Mouse (Mus musculus): Measurements from ENCODE around the gene Ddx60. TPM values are rescaled to one million over a fixed set of nuclear protein-coding genes. Genes with fewer than 3 reads are reported as not detected.
"Not testable (repeated sequence)": the region's sequence is repeated elsewhere in the genome, so short reads cannot be mapped to it uniquely, and the experiment has no call there.

The Ddx60 gene
- under 1 TPM; 0.49 to 0.73 TPM for total RNA-seq (2021)
- long read RNA-seq, experiment 1 = 0 reads
- long read RNA-seq, experiment 2 = 0 reads

DNA sequence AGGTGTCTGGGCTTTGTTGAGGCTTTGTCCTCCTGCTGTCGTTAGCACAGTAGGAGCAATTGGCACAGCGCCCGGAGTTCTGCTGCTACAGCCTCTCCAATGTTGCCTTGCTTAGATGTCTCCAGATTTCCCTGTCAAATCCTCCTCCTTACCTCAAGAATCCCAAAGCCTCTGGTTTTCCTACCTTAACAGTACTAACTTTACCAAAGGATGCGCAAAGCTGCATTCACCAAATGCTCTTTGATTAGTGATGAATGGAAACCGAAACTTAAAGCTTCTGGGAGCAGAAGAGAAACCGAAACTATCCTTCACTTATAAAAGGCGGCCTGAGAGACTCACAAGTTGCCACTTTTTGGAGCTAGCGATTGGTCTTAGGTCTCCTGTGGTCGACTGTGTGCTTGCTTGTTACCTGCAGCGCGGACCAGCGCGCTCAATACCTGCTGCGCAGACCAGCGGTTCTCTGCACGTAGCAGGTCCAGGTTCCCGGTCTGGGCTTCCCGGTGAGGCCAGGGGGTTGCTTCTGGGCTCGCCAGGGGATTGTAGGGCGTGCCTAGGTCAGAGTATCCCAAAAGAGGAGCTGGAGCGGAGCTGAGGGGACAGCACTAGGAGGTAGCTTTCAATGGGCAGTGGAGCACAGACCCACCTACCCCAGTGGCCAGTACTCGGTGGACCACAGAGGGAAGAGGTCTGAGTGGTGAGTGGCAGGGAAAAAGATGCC is at the start of gene Ddx60:
Gene Ddx60, plus strand, starts transcription at position 311 of the 718 bp plus-strand sequence.
- DNase-seq (ENCODE audit: low spot score in 2 of 2) = peak; percentile 65 to 71

DNA sequence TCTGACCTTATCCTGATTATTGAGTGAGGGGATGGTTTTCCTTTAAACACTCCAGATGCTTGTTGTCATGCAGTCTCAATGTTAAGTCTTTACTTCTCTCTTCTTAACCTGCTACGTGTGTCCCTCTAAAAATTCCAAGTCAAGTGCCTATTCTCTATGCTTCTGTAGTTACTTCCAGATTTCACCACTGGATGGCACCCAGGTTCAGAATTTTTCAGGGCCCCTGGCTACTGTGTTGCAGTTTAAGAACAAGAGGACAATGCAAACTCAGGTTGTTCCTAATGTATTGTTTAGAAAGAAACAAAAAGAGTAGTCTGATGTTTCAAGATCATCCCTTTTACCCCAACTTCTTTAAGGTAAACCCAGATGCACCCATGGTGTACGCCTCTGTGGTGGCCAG is 33.8 kb upstream of the Ddx60 start:
- DNase-seq (ENCODE audit: low spot score in 2 of 2) = peak; percentile 58 to 70

DNA sequence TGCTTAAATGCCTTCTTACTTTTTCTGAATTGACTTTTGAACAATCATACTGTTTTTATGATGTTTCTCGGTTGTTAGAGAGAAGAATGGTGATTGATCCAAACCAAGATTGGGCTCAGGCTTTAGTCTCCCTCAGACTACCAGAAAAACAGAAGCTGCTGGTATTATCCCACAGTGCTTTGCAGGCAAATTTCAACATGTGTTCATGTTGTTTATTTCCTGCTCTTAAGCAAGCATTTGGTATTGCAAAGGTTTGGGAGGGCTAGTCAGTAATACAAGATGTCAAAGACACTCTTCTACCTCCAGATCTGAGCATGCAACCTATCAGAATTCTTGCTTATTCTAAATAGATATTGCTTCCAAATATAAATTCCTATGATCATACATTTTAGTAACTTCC is 31.1 kb upstream of the Ddx60 start:
- DNase-seq (ENCODE audit: low spot score in 2 of 2) = no peak

DNA sequence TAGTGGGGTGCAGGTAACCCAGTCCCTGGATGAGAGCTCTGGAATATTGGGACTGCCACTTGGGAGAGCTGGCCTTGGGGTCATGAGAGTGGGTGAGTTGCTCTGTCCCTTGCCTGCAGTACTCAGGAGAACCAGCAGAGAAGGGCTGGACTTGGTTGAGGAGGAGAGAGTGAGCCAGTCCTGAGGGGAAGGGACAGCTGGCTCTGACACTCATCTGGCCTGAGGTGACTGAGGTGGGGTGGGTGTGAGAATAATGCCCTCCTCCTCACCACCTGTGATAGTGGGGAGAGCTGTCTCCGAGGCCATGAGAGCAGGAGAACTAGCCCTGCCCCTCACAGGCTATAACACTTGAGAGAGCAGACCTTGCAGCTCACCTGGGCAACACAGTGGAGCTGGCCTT is 30.5 kb upstream of the Ddx60 start:
- DNase-seq (ENCODE audit: low spot score in 2 of 2) = no peak

DNA sequence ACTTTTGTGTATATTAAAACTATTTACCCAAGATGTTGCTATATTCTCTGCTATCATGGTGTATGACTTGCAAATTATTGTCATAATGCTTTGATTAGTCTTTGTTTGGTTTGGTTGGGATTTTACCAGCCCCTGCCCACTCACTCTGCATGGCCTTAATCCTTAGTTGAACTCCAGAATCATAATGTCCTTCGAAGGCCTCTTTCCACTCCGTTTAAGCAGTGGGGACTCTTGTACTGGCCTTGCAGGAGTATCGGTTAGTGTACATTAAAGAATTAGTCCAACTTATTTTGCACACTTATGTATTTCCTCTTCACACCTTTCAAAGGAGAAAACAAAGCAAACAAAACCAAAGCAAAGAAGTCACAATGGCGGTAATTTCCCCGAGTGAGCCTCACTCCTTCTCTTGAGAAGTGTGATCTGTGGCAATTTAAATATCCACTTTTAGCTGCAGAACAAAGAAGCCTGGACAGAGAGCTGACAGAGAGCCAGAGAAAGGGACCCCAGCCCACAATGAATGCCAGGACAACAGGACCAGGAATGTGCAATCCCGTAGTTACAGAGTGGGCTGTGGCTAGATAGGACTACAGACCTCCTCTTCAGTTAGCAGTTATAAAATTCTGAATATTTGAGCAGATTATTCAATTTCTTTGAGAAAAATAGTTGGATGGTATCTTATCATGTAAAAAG is 26.7 kb upstream of the Ddx60 start:
- DNase-seq (ENCODE audit: low spot score in 2 of 2) = no peak

DNA sequence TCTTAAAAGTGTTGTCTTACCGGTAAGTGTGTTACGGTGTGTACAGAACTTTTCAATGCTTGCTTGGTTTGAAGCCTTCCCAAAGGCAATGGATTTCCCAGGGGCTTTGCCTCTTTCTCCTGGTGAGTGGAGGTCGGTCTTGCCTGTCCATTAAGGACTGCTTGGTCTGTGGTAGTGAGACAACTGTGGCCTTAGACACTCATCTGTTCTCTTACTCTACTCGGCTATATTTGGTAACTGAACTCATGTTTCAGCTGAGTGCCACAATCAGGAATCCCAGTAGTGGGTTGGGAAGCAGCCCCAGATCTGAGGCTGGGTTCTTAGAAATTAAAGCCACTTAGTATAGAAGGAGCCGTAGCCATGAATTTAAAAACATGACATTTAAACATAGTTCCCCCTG is 25.4 kb upstream of the Ddx60 start, which contains the start of gene Palld:
Gene Palld, minus strand, starts transcription at position 170 of the 400 bp plus-strand sequence.
- DNase-seq (ENCODE audit: low spot score in 2 of 2) = no peak

DNA sequence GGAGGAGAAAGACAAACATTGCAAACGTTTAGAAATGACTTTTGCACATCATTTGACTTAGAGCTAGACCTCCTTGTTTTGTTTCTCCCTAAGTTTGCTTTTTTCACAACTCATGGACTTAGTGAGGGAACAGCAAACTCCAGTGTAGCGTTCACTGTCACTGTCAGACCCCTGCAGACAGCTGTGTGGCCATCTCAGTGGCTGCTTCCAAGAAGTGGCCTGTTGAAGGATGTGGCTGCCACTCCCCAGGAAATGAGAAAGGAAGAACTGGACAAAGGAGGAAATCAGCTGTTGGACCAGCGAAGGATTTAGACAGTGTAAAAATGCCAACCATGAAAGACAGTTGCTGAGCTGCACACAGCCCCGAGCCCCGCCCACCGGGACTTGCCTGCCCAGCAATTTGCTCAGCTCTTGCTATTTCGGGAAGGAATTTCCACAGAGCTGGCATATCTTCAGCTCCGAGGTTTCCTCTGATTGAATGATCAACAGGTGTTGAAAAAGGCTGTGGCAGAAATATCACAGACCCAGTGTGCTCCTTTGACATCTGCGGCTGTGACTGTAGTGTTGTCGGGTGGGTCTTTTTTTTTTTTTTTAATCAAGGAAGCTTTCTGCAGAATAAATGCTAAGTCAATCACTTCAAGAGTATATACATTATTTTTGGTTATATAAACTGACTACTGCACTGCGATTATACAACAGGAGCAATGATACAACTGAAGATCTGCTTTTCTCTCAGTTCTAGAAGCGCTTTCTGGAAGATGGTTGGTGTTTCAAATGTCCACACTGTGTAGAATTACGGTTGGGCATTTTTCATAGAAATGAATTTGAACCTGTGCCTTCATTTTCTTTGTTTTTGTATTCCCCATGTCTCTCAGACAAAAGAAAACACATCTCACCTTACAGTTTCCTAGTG is 19.3 kb upstream of the Ddx60 start:
- peak in 1 of 2 experiments; percentile 6 for DNase-seq (ENCODE audit: low spot score in 2 of 2)

DNA sequence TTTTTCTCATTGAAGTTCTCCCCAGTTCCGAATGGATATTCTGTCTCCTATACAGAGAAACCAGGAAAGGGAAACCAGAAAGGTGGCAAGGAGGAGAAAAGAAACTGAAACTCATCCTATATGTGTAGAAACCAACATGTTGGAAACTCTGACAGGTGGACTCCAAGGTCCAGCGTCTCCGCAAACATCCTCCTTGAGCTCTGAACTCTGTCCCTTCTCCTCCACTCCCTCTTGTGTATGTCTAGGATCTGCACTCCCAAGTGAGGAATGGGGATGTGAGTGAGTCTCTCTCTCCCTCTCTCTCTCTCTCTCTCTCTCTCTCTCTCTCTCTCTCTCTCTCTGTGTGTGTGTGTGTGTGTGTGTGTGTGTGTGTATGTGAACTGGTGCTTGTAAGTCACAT is 18.6 kb upstream of the Ddx60 start:
- no peak for DNase-seq (ENCODE audit: low spot score in 2 of 2)

DNA sequence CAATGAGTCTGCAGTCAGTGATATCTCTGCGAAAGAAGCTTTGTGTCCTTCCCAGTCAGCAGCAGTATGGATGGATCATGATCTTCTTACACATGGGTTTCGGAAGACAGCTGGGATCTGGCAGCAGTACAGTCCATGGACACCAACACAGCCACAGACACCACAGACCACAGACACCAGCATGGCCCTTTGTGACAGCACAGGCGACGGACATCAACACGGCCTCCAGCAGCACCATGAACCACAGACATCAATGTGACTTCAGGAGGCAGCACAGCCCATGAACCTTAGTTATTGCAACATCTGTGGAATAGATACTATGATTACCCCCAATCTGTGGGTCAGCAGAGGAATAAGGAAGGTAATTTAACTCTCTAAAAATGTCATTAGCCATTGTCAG is 15.1 kb upstream of the Ddx60 start:
- no peak for DNase-seq (ENCODE audit: low spot score in 2 of 2)

DNA sequence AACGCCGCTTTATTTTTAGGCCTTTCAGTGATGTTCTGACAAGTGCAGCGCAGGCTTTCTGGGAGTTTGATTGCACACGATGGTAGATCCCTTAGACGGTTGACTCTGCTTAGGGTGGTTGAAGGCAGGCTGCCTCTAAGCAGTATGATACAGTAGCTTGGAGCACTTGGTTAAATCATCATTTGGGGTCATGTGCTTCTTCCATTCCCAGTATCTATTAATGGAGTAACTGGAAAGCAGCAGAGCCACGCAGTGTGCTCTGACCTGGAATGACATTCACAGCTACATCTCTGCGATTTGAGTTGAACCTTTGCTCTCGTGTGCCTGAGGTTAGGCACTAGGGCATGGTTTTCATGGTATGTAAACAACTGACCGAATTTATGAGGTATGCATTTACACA is 13.9 kb upstream of the Ddx60 start:
- DNase-seq (ENCODE audit: low spot score in 2 of 2) = no peak

DNA sequence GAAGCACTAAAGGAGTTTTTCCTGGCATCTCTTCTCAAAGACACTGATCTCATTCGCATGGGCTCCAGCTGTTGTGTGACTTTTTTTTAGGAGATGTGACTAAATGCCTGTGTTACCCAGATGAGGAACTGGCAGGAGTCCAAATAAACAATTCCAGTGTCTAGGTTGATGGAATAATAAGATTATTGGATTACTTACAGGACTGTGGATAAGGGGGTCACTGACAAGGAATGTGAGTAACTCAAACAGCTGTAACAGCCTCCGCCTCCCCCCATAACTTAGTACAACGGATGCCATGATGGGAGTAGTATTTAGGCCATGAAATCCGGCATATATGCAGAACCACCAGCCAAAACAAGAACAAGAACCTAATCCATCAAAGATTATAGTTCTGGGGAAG is 10.6 kb upstream of the Ddx60 start:
- DNase-seq (ENCODE audit: low spot score in 2 of 2) = no peak

DNA sequence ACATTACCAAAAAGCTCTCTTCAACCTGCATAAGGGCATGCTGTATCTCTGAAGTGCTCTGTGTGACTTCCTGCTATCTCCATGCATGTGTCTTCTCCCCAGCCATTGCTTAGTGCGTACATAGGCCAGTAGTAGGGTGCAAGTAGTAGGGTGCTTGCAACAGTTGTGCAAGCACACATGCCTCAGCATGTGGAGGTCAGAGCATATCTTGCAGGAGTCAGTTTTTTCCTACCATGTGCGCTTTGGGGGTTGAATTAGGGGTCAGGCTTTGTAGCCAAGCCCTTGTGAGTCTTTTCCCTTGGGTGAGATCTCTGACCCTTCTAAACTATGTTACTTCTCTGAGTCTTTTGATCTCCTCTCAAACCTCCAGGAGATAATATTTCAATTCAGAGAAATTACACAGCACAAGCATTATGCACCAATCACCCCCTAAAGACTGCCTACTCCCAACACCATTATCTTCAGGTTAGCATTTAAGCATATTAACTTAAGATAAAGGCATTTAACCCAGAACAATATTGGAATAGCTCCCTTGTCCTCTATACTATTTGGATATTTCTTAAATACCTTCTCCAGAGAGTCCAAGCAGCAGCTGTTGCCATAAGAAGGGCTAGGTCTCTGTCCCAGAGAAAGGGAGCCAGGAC is 8.6 kb upstream of the Ddx60 start:
- DNase-seq (ENCODE audit: low spot score in 2 of 2) = no peak

DNA sequence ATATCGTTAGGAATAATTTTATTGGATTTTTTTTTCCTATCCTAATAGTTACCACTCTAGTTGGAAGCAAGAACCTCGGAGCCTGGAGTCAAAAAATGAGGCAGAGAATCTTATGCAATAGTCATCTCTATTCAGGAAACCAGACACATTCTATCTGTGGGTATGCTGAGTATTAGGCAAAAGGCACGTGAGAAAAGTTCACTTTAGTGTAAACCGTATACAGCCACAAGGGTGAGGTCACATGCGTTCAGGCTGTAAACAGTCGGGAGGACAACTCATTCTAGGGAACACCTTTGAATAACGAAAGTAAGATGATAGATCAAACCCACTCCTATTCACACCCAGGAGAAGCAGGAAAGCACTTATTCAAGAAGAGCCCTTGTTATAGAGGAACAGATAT is 7.5 kb upstream of the Ddx60 start:
- DNase-seq (ENCODE audit: low spot score in 2 of 2) = no peak

DNA sequence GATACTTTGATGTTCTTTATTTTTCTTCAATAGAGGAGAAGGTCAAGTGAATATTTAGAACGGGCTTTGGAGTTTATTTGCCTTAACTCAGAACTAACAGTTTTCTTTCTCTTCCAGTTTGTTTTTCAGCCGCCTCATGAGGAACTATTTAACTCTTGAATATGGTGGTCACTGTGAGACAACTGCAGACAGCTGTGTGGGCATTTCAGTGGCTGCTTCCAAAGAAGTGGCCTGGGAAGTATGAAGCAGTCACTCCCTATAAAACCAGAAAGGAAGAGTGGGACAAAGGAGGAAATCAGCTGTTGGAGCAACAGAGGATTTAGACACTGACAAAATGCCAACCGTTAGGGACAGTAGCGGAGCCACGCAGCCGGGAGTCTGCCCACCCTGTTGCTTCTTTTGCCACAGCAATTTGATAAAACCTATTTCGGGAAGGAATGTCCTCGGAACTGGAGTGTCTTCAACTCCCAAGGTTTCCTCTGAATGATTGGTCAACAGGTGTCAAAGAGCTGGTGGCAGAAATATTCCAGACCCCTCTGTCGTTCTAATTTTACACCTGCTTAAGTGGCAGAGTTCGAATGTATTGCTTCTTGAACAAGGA is 6.3 kb upstream of the Ddx60 start:
- no peak for DNase-seq (ENCODE audit: low spot score in 2 of 2)

DNA sequence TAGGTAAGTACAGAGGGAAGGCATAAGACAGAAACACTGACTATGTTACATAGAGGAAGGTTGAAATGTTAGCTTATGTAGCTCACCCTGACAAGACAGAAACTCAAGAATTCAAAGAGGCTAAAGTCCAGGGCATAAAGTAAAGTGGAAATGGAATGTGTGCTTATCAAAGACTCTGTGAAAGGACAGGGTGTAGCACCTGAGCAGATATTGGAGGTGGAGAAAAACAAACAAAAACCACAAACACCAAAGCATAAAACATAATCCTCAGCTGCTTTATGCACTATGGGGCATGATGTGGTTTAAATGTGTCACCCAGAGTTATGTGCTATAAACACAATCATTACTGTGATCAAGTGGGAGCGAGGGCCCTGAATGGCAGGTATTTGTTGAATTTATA is 3.4 kb upstream of the Ddx60 start:
- DNase-seq (ENCODE audit: low spot score in 2 of 2) = no peak

DNA sequence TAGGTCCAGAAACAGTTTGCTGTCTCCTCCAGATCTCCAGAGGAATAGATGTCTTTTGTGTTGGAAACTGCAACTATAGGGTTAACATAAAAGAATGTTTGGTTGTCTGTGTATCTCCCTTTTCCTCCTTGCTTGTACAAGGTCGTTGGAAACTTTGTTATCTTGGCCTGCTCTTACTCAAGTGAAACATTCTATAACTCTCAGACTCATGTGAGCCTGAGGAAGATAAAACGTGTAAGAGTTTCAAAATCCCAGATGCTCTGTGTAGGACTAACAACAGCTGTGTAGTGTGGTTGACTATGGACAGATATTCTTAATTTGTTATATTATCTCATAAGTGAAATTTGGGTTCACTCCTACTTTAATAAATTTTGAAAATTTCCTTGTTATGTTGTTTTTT is 5.4 kb downstream of the Ddx60 start:
- no peak for DNase-seq (ENCODE audit: low spot score in 2 of 2)

DNA sequence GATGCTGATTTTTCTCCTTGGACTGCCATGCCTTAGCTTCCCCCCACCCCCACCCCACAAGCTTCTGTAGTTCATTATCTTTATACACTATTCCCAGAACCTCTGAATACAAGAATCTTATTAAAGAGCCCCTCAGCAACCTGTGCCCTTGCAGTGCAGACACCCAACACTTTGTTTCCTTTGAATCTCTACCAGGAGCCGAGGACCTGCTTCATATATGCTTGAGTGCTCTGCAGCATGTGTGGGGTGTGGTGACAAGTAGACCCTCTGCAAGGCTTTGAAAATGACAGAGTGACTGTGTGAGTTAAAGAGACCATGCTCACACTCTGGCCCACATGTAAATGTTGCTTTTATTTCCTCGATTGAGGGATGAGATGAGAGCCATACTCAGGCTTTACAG is 9.7 kb downstream of the Ddx60 start:
- no peak for DNase-seq (ENCODE audit: low spot score in 2 of 2)

DNA sequence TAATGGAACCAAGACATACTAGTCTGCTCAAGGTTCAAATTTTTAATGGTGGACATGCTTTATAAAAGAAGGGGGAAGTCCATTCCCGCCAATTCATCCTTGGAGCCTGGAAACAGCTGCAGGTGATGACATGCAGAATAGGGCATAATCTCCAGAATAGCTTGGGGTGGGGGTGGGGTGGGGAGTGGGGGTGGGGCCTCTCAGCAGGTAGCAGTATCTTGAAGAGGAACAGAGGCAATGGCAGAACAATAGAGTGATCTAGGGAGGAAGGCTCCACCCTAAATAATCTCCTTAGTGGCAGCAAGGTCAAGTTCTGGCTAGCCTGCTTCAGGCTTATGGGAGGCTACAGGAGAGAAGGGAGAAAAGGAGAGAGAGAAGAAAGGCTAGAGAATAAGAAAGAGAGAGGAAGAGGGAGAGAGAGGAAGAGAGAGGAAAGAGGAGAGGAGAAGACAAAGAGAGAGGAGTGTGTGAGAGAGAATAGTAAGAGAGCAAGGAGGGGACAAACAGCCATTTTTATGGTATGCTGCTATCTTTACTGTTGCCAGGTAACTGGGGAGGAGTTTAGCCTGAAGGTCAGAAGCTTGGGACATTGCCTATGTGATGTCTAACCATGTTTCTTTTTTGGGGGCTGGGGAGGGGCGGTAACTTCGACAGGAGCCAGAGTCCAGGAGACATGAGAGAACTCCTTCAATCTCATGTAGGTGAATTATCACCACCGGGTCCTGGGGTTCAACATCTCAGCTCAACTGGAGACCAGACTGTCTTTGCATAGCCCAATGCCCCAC is 36.9 kb downstream of the Ddx60 start:
- not testable (repeated sequence) for DNase-seq (ENCODE audit: low spot score in 2 of 2)

DNA sequence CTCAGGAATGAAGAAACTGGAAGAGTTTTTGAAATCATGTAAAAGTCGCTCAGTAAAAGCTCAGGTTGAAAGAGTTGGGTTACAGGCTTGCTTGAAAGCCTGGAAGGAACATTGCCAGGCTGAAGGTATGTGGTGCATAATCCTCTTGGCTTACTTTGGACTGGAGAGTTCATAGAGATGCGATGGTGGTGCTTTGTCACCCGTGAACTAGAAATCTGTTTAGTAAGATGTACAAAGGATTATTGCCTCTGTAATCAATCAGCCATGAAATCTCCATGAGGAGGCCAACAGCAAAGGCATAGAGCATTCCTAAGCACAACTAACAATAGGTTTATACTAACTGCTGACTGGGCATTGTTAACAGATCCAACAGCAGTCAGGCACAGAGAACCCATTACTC is 41.7 kb downstream of the Ddx60 start:
- no peak for DNase-seq (ENCODE audit: low spot score in 2 of 2)

DNA sequence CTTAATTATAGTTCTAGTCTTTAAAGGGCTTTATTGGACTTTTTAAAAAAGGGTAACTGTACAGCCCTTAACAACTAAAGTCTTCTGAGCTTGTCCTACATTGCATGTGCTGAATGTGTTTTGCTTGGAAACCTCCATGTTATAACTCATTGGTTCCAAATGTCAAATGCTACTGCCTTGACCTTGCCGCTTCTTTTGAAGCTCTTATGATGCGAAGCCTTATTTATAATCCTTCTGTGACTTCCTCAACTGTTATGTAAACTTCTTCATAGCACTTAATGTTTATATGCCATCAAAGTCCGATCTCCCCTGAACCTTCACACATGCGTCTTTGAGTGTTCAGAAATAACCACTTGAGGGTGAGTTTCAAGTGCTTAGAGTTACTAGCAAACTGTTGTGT is 57.1 kb downstream of the Ddx60 start:
- DNase-seq (ENCODE audit: low spot score in 2 of 2) = no peak
